Mouse (Mus musculus) neural tube, embryonic 15.5 days (tissue): Measurements from ENCODE around the gene Mroh2a. TPM values are rescaled to one million over a fixed set of nuclear protein-coding genes. Genes with fewer than 3 reads are reported as not detected.

Experiments used
- ATAC-seq: fragments of 200-750 bp; cut with Nextera tagmentation; 2 replicates; pipeline ENCODE4 v1.8.0; 2017; ENCODE audit warnings: mild to moderate bottlenecking, moderate TSS enrichment, moderate library complexity; ENCODE audit not compliant: low FRiP score
- H3K27ac ChIP-seq: fragments of 300-500 bp; sonication (generic); replicated peaks from 2 replicates; pipeline ENCODE4 v1.5.1; 2015; ENCODE audit warnings: mild to moderate bottlenecking, inconsistent platforms
- H3K27me3 ChIP-seq: fragments of 300-500 bp; sonication (generic); replicated peaks from 2 replicates; pipeline ENCODE4 v1.6.1; 2015; ENCODE audit warnings: inconsistent platforms
- H3K36me3 ChIP-seq: fragments of 300-500 bp; sonication (generic); 2 replicates; pipeline ENCODE4 v1.6.1; 2015; ENCODE audit warnings: inconsistent platforms
- H3K4me1 ChIP-seq: fragments of 300-500 bp; sonication (generic); 2 replicates; pipeline ENCODE4 v1.6.1; 2015; ENCODE audit warnings: inconsistent platforms
- H3K4me2 ChIP-seq: fragments of 300-500 bp; sonication (generic); 2 replicates; pipeline ENCODE4 v1.6.1; 2015; ENCODE audit warnings: inconsistent platforms, mild to moderate bottlenecking, moderate library complexity
- H3K4me3 ChIP-seq: fragments of 300-500 bp; sonication (generic); replicated peaks from 2 replicates; pipeline ENCODE4 v1.5.1; 2015; ENCODE audit warnings: mild to moderate bottlenecking, inconsistent platforms
- H3K9ac ChIP-seq: fragments of 300-500 bp; sonication (generic); replicated peaks from 2 replicates; pipeline ENCODE4 v1.6.1; 2015; ENCODE audit warnings: mild to moderate bottlenecking, inconsistent platforms
- H3K9me3 ChIP-seq: fragments of 300-500 bp; sonication (generic); replicated peaks from 2 replicates; pipeline ENCODE4 v1.6.1; 2016; ENCODE audit warnings: inconsistent platforms
- WGBS: fragments of 180-500 bp; shearing (Covaris S2); methylation state at CpG from one replicate; pipeline ENCODE4 v1.1.7; 2015; ENCODE audit warnings: mixed read lengths; 5-methylcytosine and 5-hydroxymethylcytosine counted together
- polyA plus RNA-seq: library from polyadenylated mRNA; unstranded; fragments of >200 nt; fragmentation: Nextera tagmentation; extraction: Ambion mirVana; gene quantifications from 2 replicates; pipeline ENCODE4 v1.2.1, GENCODE M21; 2015

The Mroh2a gene
- polyA plus RNA-seq, 1 experiment from 2014 or later, result 0.69 TPM

DNA sequence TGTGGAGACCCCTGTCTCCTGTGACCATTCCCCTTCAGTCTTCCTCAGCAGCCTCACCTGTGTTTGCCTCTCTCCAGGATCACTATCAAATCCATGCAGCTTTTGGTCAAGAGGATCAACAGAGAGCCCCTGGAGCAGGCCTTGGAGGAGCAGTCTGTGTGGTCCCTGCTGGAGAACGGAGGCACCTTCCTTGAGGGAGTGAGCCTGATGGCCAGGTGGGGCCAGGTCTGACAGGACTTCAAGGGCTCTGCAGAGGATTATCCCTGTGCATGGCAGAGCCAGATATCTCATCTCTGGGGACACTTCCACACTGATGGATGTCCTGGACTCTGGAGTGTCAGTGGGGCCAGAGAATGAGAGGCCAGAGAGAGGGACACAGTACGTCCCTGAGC is 28.7 kb downstream of the Mroh2a start:
- peaks cover 6% of the 10 kb centered on the region for H3K4me1 ChIP-seq
- H3K4me3 ChIP-seq, result no peak overlapping the region
- no peak overlapping the region for H3K27ac ChIP-seq
- no peaks in the 10 kb centered on the region for H3K27me3 ChIP-seq
- H3K9me3 ChIP-seq, result peaks cover 43% of the 10 kb centered on the region
- H3K4me2 ChIP-seq, result no peak overlapping the region
- peaks cover 5% of the 10 kb centered on the region for H3K36me3 ChIP-seq
- H3K9ac ChIP-seq, result no peak overlapping the region
- no peak for ATAC-seq
- 64% methylated on average over 2 of the region's 2 CpGs for WGBS

DNA sequence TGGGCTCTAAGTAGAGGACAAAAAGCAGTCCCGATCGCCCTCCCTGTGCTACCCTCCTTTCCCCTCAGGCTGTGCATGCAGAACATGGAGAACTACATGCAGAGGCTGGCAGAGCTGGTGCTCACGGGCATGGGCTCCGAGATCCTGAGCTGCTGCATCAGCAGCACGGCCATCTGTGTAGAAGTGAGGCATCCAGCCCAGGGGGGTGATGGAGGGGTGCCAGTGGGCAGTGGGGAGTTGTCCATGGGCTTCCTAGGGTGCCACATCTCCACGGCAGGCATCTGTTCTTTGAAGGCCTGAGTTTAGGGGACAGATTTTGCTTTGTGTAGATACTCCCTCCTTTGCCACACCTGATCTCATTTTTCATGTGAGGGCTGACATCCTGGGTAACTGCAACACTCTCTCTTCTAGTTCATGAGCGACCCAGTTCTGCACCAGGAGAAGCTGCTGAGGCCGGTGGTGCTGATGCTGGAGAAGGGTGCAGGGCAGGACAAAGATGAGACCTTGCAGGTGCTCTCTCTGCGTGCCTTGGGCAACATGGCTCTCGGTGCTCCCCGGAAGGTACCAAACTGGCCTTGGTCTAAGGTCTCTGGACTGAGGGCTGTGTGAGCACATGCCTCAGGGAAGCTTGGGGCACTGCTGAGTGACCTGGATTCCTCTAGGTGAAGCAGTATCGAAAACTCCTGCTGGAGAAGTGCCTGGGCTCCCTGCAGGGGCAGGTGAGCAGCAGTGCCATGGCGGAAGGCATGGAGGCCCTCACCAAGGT is 29.4 kb downstream of the Mroh2a start:
- ATAC-seq, result no peak
- no peak overlapping the region for H3K4me3 ChIP-seq
- H3K4me2 ChIP-seq, result no peak overlapping the region
- H3K27me3 ChIP-seq, result no peaks in the 10 kb centered on the region
- no peak overlapping the region for H3K27ac ChIP-seq
- H3K9me3 ChIP-seq, result peaks cover 36% of the 10 kb centered on the region
- peaks cover 6% of the 10 kb centered on the region for H3K4me1 ChIP-seq
- H3K9ac ChIP-seq, result no peak overlapping the region
- H3K36me3 ChIP-seq, result peaks cover 12% of the 10 kb centered on the region
- 83% methylated on average over 13 of the region's 13 CpGs for WGBS

DNA sequence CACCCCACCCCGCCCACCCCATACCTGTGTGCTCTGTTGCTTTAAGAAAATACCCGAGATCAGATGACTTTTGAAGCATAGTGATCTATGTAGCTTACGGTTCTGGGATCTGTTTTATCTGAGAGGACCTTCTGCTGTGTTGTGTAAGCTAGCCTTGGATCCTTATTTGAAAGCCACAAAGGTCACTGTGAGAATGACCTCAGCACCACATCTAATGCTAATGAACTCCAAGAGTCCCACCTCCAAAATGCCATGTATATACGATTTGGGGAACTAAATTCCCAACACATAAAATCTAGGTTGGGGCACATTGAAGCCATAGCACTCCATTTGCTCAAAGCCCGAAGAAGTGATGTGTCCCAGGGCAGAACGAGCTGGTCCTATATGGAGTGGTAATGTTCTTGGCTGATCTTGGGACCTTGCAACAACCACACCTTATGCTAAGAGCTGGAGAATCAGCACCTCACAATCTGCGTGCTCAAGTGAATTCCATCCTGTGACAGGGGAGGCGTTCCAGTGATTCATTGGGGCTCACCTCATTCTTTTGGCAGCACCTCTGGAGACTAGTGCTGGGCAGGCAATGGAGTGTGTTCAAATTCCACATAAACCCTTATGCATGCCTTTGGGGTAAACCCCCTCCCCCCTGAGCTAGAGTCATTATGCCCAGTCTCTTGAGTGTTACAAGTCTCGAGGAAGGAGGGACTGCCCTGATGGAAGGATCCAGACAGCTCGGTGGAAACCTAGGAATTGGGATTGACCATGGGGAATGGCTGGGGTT is 30.3 kb downstream of the Mroh2a start:
- no peaks in the 10 kb centered on the region for H3K27me3 ChIP-seq
- H3K36me3 ChIP-seq, result peaks cover 20% of the 10 kb centered on the region
- no peak overlapping the region for H3K4me2 ChIP-seq
- H3K4me1 ChIP-seq, result peaks cover 6% of the 10 kb centered on the region
- ATAC-seq, result no peak
- WGBS, result 82% methylated on average over 10 of the region's 10 CpGs
- no peak overlapping the region for H3K4me3 ChIP-seq
- H3K27ac ChIP-seq, result no peak overlapping the region
- no peak overlapping the region for H3K9ac ChIP-seq
- peaks cover 33% of the 10 kb centered on the region for H3K9me3 ChIP-seq

DNA sequence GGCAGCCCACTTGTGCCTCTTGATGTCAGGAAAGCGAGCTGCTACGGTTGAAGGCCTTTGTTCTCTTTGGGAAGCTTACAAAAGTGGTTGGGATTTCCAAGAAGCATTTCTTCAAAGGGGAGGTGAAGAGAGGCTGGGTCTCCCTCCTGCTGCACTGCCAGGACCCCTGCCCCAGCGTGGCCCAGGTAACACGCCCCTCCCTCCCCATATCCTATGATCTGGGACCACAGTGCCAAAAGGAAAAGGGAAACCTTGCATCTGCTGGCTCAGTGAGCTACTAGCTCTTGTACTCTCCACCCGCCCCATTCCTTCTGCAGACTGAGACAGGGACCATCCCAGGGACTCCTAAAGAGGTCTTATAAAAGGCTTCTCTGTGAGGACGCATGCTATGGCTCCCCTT is 30.9 kb downstream of the Mroh2a start:
- Histone ChIP-seq H3K9ac (no peak overlapping the region), H3K4me2 (no peak overlapping the region), H3K4me3 (no peak overlapping the region), H3K27me3 (no peaks in the 10 kb centered on the region), H3K36me3 (peaks cover 26% of the 10 kb centered on the region), H3K27ac (no peak overlapping the region), H3K4me1 (peaks cover 6% of the 10 kb centered on the region), H3K9me3 (peaks cover 27% of the 10 kb centered on the region)
- 83% methylated on average over 6 of the region's 6 CpGs for WGBS
- ATAC-seq, result no peak

DNA sequence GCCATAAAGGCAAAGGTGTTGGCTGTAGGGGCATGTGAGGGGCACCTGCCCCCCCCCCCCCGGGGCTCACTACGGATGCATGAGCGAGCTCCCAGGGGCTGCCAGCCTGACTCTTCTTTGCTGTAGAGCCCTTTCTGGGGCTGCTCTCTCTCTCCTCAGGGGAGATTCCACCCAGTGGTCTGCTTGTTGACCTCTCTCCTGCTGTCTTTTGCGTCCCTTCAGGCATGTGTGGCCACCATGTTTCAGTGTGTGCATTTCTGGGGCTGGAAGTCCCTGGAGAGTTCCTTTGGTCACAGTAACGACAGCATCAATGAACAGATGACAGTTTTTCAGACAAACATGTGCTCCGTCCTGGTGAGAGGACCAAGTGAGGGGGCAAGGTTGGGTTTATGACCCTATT is 31.6 kb downstream of the Mroh2a start:
- Histone ChIP-seq H3K27me3 (no peaks in the 10 kb centered on the region), H3K4me1 (peaks cover 6% of the 10 kb centered on the region), H3K4me2 (no peak overlapping the region), H3K9ac (no peak overlapping the region), H3K27ac (no peak overlapping the region), H3K36me3 (peaks cover 33% of the 10 kb centered on the region), H3K9me3 (peaks cover 24% of the 10 kb centered on the region), H3K4me3 (no peak overlapping the region)
- 67% methylated on average over 6 of the region's 6 CpGs for WGBS
- ATAC-seq, result no peak

DNA sequence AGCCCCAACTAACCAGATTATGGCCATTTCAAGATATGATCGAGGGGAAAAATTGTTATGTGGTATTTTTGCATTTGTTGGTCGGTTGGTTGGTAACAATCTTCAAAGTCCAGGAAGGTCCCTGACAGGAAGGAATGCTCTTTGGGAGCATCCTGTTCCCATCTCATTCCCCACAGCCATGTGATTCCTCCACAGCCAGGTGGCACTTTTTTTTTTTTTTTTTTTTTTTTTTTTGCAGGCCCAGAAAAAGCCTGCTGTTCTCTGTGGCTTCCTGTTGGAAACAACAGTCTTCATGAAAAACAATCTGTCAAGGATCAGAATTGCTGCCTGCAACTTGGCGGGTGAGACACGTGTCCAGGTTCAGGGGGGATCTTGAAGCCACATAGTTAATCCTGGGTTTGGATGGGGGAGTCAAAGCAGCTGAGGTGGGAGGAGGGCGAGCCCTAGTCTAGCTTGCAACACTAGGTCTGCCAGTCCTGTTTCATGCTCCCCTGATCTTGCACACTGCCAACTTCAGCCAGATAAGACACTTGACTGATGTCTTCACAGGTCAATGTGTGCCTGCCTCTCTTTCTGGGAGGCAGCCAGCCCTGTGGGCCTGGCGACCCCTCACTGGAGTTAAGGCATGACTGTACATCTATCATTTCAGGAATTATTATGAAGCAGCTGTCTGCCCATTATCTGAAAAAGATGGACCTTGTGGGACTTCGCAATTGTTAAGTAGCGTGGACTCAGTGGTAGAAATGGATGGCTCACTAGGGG is 32.3 kb downstream of the Mroh2a start:
- H3K9ac ChIP-seq, result no peak overlapping the region
- no peak for ATAC-seq
- 79% methylated on average over 8 of the region's 8 CpGs for WGBS

DNA sequence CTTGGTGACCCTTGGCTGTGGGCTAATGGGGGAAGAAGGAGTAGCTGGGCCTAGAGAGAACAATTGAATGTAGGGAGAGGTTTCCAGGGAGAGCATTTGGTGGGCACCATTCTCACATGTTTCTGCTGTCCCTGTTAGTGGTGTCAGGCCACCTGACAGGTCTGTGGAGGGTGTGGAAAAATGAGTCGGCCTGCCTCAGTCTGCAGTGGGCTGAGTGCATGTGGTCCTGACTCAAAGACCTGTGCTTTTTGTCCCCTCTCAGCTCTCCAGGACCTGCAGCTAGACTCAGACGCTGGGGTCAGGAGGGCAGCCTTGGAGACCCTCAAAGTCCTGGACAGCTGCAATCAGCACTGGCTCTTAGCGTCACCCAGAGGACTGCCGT is 32.8 kb downstream of the Mroh2a start:
- peaks cover 6% of the 10 kb centered on the region for H3K4me1 ChIP-seq
- no peak overlapping the region for H3K9ac ChIP-seq
- ATAC-seq, result peak; percentile 4; the same call in 1 of the 2 replicates
- peaks cover 15% of the 10 kb centered on the region for H3K9me3 ChIP-seq
- peaks cover 45% of the 10 kb centered on the region for H3K36me3 ChIP-seq
- WGBS, result 84% methylated on average over 4 of the region's 4 CpGs
- no peak overlapping the region for H3K4me3 ChIP-seq
- H3K27ac ChIP-seq, result no peak overlapping the region
- H3K4me2 ChIP-seq, result no peak overlapping the region
- H3K27me3 ChIP-seq, result no peaks in the 10 kb centered on the region

More for the DNA sequence above, 32.3 kb downstream of the Mroh2a start:
- no peak overlapping the region for H3K4me2 ChIP-seq
- H3K27ac ChIP-seq, result no peak overlapping the region
- H3K36me3 ChIP-seq, result peaks cover 40% of the 10 kb centered on the region
- H3K27me3 ChIP-seq, result no peaks in the 10 kb centered on the region
- peaks cover 6% of the 10 kb centered on the region for H3K4me1 ChIP-seq
- H3K4me3 ChIP-seq, result no peak overlapping the region
- H3K9me3 ChIP-seq, result peaks cover 19% of the 10 kb centered on the region

DNA sequence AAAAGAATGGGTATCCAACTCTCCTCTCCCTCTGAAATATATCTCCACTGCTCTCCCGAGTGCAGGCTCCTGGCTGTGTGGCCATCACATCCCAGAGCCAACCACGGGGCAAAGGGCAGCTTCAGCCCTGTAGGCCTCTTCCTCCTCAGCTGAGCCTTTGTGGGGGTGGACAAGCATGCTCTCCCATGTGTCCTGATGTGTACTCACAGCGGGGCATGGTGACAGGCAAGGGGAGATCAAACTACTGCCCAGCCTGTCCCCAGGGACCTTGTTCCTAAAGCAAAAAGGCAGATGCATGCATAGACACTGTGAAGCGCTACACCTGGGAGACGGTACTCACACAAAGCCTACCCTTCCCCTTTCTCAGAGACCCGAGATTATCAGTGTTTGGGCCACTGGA is 33.3 kb downstream of the Mroh2a start:
- Histone ChIP-seq H3K4me3 (no peak overlapping the region), H3K36me3 (peaks cover 50% of the 10 kb centered on the region), H3K4me1 (peaks cover 6% of the 10 kb centered on the region), H3K9ac (no peak overlapping the region), H3K27ac (no peak overlapping the region), H3K27me3 (no peaks in the 10 kb centered on the region), H3K9me3 (peaks cover 11% of the 10 kb centered on the region), H3K4me2 (no peak overlapping the region)
- 85% methylated on average over 6 of the region's 6 CpGs for WGBS
- peak; percentile 8; the same call in 1 of the 2 replicates for ATAC-seq

DNA sequence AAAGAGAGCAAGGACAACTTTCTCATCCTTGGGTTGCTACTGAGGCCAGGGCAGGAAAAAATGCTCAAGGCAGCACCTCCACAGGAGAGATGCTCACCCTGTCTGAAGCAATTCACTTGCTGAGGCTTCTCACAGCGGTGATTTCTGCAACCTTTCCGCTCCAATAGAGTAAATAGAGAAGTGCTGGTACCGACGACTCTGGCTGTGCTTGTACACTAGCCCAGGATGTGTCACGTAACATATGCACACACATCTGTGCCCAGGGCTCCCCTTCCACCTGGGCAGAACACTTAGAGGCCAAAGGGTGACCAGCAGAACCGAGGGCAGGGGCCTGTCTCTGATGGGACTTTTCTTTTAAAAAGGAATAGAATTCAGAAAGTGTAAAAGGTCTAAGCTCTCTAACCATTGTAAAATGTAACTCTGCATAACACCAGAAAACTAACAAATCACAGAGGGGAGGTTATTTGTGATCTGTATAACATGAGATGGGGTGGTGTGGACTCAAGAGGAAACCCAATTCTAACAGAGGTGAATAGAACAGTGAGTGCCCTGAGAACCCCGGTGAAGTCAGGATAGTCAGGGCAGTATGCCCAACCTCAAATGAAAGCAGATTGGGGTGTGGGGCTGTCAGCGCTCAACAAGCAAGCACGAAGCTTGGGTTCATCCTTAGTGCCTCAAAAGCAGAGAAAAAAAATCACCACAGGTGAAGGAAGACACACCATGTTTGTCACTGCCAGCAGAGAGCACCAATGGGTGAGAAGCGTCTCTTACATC is 34.0 kb downstream of the Mroh2a start:
- no peak for ATAC-seq
- WGBS, result 86% methylated on average over 10 of the region's 10 CpGs
- peaks cover 57% of the 10 kb centered on the region for H3K36me3 ChIP-seq

DNA sequence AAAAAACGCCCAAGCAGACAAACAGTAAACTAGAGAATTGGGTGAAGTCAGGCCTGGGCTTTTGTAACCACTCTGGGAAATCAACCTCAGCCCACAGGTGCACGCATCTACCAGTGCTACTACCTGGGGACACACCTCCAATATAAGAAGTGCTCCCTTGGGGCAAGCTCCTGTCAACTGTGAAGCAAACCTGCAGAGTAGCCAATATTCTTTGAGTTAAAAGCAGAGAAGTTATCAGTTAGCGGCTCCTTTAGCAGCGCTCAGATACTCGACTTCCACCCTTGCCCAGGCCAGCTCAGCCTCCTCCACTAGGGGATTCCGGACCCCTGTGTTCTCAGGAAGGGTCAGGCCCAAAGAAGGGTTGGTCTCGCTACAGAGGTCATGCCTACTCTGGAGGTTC is 34.9 kb downstream of the Mroh2a start:
- no peaks in the 10 kb centered on the region for H3K27me3 ChIP-seq
- peaks cover 66% of the 10 kb centered on the region for H3K36me3 ChIP-seq
- ATAC-seq, result no peak
- H3K4me2 ChIP-seq, result no peak overlapping the region
- H3K27ac ChIP-seq, result no peak overlapping the region
- 86% methylated on average over 7 of the region's 7 CpGs for WGBS
- peaks cover 6% of the 10 kb centered on the region for H3K4me1 ChIP-seq
- H3K9ac ChIP-seq, result no peak overlapping the region
- no peaks in the 10 kb centered on the region for H3K9me3 ChIP-seq
- H3K4me3 ChIP-seq, result no peak overlapping the region

More for the DNA sequence above, 34.0 kb downstream of the Mroh2a start:
- no peak overlapping the region for H3K4me3 ChIP-seq
- H3K4me2 ChIP-seq, result no peak overlapping the region
- peaks cover 4% of the 10 kb centered on the region for H3K9me3 ChIP-seq
- H3K4me1 ChIP-seq, result peaks cover 6% of the 10 kb centered on the region
- H3K27me3 ChIP-seq, result no peaks in the 10 kb centered on the region
- no peak overlapping the region for H3K27ac ChIP-seq
- H3K9ac ChIP-seq, result no peak overlapping the region

DNA sequence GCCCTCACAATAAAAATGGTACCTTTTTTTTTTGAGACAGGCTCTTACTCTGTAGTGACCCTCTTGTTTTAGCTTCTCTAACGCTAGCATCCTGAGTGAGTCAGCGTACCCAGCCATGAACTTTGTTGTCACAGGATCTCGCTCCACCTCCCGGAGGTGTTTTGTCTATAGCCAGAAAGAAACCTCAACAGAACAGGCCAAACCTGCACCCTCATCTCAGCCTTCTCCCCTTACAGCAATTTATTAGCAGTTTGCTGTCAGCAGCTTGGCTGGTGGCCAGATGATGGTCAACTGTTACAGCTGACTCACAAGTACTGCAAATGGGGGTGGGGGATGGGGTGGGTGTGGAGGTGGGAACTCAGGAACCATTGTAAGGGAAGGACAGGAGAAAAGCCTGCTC is 35.5 kb downstream of the Mroh2a start:
- Histone ChIP-seq H3K27ac (no peak overlapping the region), H3K9ac (no peak overlapping the region), H3K9me3 (no peaks in the 10 kb centered on the region), H3K4me2 (no peak overlapping the region), H3K4me3 (no peak overlapping the region), H3K27me3 (no peaks in the 10 kb centered on the region), H3K4me1 (peaks cover 6% of the 10 kb centered on the region), H3K36me3 (peaks cover 72% of the 10 kb centered on the region)
- WGBS, result 77% methylated on average over 4 of the region's 4 CpGs
- no peak for ATAC-seq
